Mouse (Mus musculus): ENCODE measurements around the gene Acsf2.

DNA sequence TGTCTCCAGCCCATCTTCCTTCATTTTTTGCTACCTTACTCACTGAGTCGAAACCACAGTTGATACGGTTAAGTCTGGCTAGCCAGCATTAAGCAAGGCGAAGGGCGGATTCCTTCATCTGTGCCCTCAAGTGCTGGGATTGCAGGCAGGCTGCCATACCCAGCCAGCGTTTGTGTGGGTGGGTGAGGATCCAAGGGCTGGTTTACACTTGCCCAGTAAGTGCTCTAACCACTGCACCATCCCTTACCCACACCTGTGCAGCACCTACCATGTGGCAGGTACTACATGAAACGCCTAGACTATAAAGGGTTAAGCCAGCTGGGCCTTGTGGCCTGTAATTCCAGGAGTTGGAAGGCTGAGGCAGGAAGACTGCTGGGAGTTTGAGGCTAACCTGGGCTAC is 54.4 kb downstream of the Acsf2 start:
- TF ChIP-seq ETS1 (IDR thresholded peaks at IDR 0.05; ENCODE audit: low read depth, low read length) (no peak), TBP (IDR thresholded peaks at IDR 0.05; ENCODE audit: low read depth, low read length) (no peak), HCFC1 (IDR thresholded peaks at IDR 0.05; ENCODE audit: low read depth, low read length) (no peak), CTCF (IDR thresholded peaks at IDR 0.05 in 2 of 3, conservative IDR thresholded peaks at IDR 0.05 in 1 of 3; ENCODE audit: control insufficient read depth in 1 of 3, insufficient read depth in 1 of 3, low read depth in 2 of 3, low read length in 3 of 3, poor library complexity in 1 of 3, severe bottlenecking in 1 of 3) (no peak), KAT2A (conservative IDR thresholded peaks at IDR 0.05; ENCODE audit: low read depth, low read length) (no peak), ZNF384 (IDR thresholded peaks at IDR 0.05; ENCODE audit: low read depth, low read length) (no peak), MAX (IDR thresholded peaks at IDR 0.05; ENCODE audit: low read length) (no peak), ZC3H11A (IDR thresholded peaks at IDR 0.05; ENCODE audit: low read depth, low read length) (no peak), POLR2A (IDR thresholded peaks at IDR 0.05; ENCODE audit: control insufficient read depth in 1 of 2, insufficient read depth in 1 of 2, low read depth in 1 of 2, low read length in 2 of 2, poor library complexity in 1 of 2) (no peak)
